Mouse (Mus musculus) megakaryocyte, adult 5-6 weeks (primary cell): ENCODE results near the gene Epn3. TPM values are rescaled to one million over a fixed set of nuclear protein-coding genes. Genes with fewer than 3 reads are reported as not detected.

Experiments used
- ATAC-seq: 2 replicates; pipeline ENCODE4 v1.8.0; 2016; ENCODE audit warnings: mild to moderate bottlenecking, inconsistent platforms; ENCODE audit not compliant: poor library complexity, severe bottlenecking
- total RNA-seq, 2 experiments: library from RNA; stranded (forward) in 1 of 2; stranded (reverse) in 1 of 2; fragments of 153-499, 151-499 nt in 1 of 2; fragments of 221-1000, 200-1000 nt in 1 of 2; gene quantifications; 2 replicates each; pipeline versions ENCODE4 v1.2.3 to v1.2.4; 2015 to 2017

Epn3 gene
- total RNA-seq, 2 experiments from 2014 or later: not detected

- ATAC-seq: no peak
Measured at GRCm38 (mm10) chr11:94471740-94472584, 27.8 kb downstream of the Epn3 start.

DNA sequence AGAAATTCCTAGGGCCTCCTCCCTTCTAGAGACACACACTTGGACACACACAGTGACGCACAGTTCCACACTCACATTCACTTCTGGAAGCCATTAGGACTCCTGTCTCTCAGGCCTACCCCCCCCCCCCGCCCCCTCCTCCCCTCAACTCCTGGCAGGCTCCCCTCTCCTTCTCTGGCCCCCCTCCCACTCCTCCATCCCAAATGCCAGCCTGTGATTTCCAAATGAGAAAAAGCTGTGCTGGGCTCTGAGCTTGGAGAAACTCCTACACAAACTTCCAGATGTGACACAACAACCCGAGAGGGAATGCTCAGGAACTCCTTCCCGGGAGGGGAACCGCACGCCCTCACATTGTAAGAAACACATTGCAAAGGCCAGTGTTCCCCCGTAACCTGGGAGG lies 29.4 kb downstream of the Epn3 start:
- no peak for ATAC-seq

DNA sequence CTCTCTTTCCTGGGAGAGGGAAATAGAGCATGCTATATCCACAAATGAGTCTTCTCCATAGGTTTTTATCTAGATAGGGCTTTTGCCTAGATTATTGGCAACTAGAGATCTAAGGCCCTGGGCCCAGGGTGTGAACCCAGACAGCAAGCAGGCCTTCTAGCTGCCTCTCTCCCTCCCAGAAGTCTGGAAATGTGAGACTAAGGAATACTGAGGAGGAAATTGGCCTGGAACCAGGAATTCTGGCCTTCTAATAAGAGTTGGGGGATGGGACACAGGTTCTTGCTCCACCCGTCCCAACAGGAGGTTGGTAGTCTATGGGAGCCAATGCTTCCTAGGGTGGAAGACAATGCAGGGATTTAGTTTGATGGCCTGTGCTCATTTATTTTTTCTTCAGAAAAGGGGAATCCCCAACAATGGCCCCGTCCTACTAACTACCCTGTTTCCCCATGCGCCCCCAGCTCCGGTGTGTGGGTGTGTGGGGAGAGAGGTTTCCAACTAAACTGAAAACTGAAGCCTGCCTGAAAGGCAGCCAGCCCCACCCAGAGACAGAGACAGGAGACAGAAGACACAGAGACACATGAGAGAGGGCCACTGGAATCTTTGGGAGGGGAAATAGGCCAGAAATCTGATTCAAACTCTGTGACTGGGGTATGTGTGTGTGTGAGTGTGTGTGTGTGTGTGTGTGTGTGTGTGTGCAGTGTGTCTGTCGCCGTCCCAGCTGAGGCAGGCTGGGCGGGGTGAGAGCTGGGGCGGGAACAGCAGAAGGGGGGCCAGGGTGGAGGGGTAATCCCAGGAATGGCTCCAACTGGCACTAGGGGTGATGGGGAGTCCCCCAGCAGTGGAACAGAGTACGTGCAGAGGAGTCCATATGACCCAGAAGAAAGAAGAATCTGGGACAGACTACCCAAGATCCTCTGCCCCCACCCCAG lies 30.4 kb downstream of the Epn3 start:
- ATAC-seq: no peak

DNA sequence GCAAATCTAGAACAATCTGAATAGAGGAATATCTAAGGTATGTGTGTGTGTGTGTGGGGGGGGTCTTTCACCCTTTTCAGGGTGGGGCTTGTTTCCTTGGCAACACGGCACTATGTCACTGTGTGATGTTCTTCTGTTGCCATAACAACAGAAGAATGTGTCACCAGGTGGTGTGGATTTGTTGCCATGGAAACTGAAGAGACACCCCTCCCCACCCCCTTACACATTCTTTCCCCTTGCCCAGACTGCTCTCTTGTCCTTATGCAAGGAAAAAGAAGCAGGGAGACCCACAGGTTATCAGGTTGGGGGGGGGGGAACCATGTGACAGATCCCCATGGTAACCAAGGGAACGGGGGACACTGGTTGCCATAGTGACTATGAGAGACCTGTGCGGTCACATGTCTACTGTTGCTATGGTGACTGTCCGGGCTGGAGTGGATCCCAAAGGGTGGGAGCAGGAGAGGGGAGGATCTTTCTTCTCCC lies 31.2 kb downstream of the Epn3 start:
- no peak for ATAC-seq

- ATAC-seq: no peak
Measured at GRCm38 (mm10) chr11:94466333-94466855, 33.4 kb downstream of the Epn3 start.

DNA sequence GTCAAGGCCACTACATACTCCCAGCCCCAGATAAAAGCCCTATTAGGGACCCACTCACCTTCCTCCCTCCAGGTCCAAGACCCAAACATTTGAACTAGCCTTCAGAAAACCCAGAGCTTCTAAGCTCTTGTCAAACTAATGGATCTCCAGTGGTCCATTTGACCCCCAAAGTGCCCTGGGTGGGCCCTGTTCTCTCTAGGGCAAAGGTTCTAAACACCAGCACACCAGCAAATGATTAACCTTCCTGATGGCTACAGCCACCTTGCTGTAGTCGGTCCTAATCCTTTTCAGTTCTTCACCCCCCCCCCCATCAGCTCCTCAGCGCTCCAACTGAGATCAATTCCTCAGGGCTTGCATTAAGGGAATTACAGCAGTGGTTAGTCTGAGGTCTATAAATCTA lies 35.6 kb downstream of the Epn3 start:
- ATAC-seq: no peak

GRCm38 (mm10) chr11:94461856-94462255 lies 37.9 kb downstream of the Epn3 start:
- ATAC-seq: no peak

GRCm38 (mm10) chr11:94457001-94457400 lies 42.8 kb downstream of the Epn3 start:
- no peak for ATAC-seq

GRCm38 (mm10) chr11:94456347-94456746 lies 43.4 kb downstream of the Epn3 start:
- ATAC-seq: 0 out of 2 replicates have a peak, but pooled peaks have one; percentile 18

GRCm38 (mm10) chr11:94455161-94455820 lies 44.5 kb downstream of the Epn3 start:
- no peak for ATAC-seq

DNA sequence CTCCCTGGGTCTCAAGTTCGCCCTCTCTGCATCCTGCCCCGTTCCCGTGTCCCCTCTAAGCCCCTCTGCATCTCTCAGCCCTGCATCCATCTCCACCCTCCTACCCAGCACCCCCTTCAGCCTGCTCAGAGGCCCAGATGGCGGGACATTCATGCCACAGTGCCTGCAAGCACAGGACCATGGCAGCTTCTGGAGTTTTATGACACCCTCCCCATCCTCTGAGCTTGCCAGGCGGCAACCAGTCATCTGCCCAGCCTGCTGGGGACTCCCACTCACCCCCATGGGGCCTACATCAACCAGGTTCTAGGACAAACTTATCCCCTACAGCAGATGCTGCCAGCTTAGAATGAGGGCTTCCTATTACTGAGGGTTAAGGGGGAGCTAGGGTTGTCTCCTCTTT lies 45.0 kb downstream of the Epn3 start:
- no peak for ATAC-seq

DNA sequence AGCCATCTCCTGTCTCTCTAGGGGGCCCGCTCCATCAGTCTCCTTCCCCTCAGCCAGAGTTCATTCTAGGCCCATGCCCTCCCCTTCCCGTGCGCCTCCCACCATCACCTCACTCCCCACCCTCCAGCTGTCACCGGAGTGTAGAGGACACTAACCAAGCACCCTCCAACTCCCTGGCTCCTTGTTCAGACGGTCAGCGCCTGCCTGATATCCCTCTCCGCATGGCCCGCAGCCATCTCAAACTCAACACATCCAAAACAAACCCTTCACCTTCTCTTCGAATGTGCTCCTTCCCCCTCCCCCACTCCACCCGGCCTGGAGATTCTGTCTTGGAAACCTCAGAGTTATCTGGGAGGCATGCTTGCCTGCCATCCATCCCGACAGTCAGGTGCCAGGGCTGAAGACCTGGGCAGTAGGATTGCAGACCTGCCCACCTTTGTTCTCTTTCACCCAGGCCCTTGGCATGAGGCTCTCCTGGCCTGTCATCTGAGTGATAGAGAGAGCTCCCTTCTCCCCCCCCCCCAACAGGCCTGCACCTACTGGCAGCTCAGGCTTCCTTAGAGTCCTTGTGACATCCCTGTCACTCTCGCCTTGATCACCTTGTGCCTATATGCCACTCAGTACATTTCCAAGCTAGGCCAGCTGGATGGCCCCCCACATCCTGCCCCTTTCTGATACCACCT lies 48.5 kb downstream of the Epn3 start:
- ATAC-seq: no peak

- ATAC-seq: no peak
Measured at GRCm38 (mm10) chr11:94449886-94450285, 49.9 kb downstream of the Epn3 start.

- ATAC-seq: no peak
Measured at GRCm38 (mm10) chr11:94449239-94449638, 50.5 kb downstream of the Epn3 start.

- ATAC-seq: no peak
Measured at GRCm38 (mm10) chr11:94447017-94447416, 52.8 kb downstream of the Epn3 start.

GRCm38 (mm10) chr11:94445300-94445699 lies 54.5 kb downstream of the Epn3 start:
- ATAC-seq: no peak

GRCm38 (mm10) chr11:94444829-94445228 lies 54.9 kb downstream of the Epn3 start:
- ATAC-seq: no peak

DNA sequence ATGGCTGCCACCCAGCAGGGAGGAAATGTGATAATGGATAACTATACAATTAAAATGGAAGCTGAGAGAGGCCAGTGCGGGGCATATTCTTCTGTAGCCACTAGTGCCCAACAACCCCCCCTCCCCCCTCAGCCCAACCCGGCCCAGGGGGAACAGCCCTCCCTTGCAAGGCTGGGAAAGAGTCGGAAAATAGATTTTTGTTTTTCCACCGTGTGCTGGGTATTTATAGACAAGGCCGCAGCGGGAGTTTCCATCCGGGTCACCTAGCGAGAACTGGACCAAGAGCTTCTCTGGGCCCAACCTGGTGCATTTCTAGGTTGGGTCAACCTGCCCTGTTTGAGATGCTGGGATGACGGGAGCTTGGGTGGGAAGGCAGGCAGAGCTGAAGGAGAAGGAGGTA lies 58.0 kb downstream of the Epn3 start:
- ATAC-seq: no peak

DNA sequence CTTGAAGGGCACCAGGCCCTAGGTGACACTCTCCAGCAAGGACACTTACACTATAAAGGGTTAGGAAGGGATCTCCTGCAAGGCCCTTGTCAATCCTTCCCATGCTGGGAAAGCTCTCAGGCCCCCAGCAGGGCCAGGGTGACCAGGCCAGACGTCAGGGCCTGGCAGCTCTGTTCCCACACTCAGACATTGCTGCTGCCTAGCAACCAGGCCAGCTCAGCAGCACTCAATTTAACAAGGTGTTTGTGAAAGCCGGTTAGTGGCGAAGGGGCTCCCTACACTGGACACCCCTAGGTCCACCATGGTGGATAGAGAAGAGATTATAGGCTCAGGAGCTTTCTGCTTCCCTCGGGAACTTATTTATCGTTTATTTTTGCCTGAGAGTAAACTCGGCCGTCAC lies 58.7 kb downstream of the Epn3 start:
- ATAC-seq: no peak

DNA sequence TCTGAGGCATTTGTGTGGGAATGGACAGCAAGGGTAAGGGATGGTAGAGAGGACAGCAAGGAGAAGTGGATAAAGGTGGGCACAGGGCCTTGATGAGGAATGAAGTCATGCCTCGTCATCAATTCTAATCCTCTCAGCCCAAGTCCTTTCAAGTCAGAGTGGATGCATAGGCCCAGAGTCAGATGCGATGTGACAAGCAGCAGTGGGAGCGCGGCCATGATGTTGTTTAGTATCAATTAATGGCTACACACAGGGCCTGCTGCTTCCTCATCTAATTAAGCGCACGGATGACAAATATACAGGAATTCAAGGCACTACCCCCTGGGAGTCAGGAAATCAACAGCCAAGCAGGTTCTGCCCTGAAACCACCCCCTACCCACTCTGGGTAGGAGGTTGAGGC lies 59.4 kb downstream of the Epn3 start:
- no peak for ATAC-seq
